Mouse (Mus musculus) ES-E14 (cell line): Measurements from ENCODE around the gene Siae. TPM values are rescaled to one million over a fixed set of nuclear protein-coding genes. Genes with fewer than 3 reads are reported as not detected.

Experiments used
- DNase-seq: peaks from one replicate; pipeline ENCODE4 v3.0.0-alpha.2; 2013; ENCODE audit warnings: low read depth, low spot score
- H3K27ac ChIP-seq: 2 replicates; pipeline ENCODE4 v1.5.1; 2012; ENCODE audit warnings: low read depth, mild to moderate bottlenecking, low read length, moderate library complexity, mixed read lengths; ENCODE audit not compliant: poor library complexity, insufficient read depth, severe bottlenecking
- H3K36me3 ChIP-seq: 2 replicates; pipeline ENCODE4 v1.6.1; 2012; ENCODE audit warnings: mild to moderate bottlenecking, low read length, moderate library complexity, mixed read lengths; ENCODE audit not compliant: control insufficient read depth, poor library complexity, insufficient read depth, severe bottlenecking
- H3K4me1 ChIP-seq, 2 experiments: fragments of 150-350 bp in 1 of 2; sonication (generic) in 1 of 2; 2 replicates each; pipeline ENCODE4 v1.6.1; 2012; ENCODE audit warnings: low read length in 2 of 2, mild to moderate bottlenecking in 1 of 2, mixed read lengths in 1 of 2; ENCODE audit not compliant: control insufficient read depth in 2 of 2, insufficient read depth in 2 of 2, poor library complexity in 1 of 2
- H3K4me3 ChIP-seq, 2 experiments: fragments of 150-350 bp in 1 of 2; sonication (generic) in 1 of 2; 2 replicates each; pipeline ENCODE4 v1.5.1; 2012; ENCODE audit warnings: low read length in 2 of 2, low read depth in 1 of 2, mild to moderate bottlenecking in 1 of 2, mixed read lengths in 1 of 2; ENCODE audit not compliant: insufficient read depth in 1 of 2, poor library complexity in 1 of 2, severe bottlenecking in 1 of 2
- H3K9ac ChIP-seq: 2 replicates; pipeline ENCODE4 v1.6.1; 2012; ENCODE audit warnings: low read depth, mild to moderate bottlenecking, low read length, mixed read lengths; ENCODE audit not compliant: poor library complexity, insufficient read depth, severe bottlenecking
- H3K9me3 ChIP-seq: fragments of 150-350 bp; sonication (generic); 2 replicates; pipeline ENCODE4 v1.6.1; 2012; ENCODE audit warnings: low read depth, mild to moderate bottlenecking, low read length; ENCODE audit not compliant: control insufficient read depth, insufficient read depth
- CHD2 ChIP-seq: IDR thresholded peaks from 2 replicates; pipeline ENCODE4 v1.6.1; 2014; ENCODE audit warnings: mild to moderate bottlenecking, low read depth, low read length, inconsistent platforms
- HCFC1 ChIP-seq: IDR thresholded peaks from 2 replicates; pipeline ENCODE4 v1.6.1; 2012; ENCODE audit warnings: low read length, inconsistent platforms, borderline replicate concordance; ENCODE audit not compliant: insufficient read depth
- MAFK ChIP-seq: IDR thresholded peaks from 2 replicates; pipeline ENCODE4 v1.6.1; 2014; ENCODE audit warnings: mild to moderate bottlenecking, low read depth, low read length, inconsistent platforms; ENCODE audit not compliant: insufficient read depth
- ZC3H11A ChIP-seq: IDR thresholded peaks from 2 replicates; pipeline ENCODE4 v1.6.1; 2012; ENCODE audit warnings: low read depth, mild to moderate bottlenecking, inconsistent platforms, low read length, borderline replicate concordance
- ZNF384 ChIP-seq: IDR thresholded peaks from 2 replicates; pipeline ENCODE4 v1.6.1; 2012; ENCODE audit warnings: low read depth, low read length, inconsistent platforms
- in situ Hi-C, 2 experiments: fragments of 600-800 bp; cut with MboI; formaldehyde crosslinking; loops; one replicate each; pipeline ENCODE4 v1.15.1; 2025; ENCODE audit warnings: low sequenced_read_pairs in 2 of 2, inconsistent platforms in 1 of 2; ENCODE audit not compliant: unreplicated experiment in 2 of 2
- total RNA-seq: library from RNA; depleted of rRNA; stranded (reverse); fragments of 300-350 nt; gene quantifications from 2 replicates; pipeline ENCODE4 v1.2.3, GENCODE M21; 2012

Gene Siae
- total RNA-seq, 1 experiment, result 8.5 TPM

DNA sequence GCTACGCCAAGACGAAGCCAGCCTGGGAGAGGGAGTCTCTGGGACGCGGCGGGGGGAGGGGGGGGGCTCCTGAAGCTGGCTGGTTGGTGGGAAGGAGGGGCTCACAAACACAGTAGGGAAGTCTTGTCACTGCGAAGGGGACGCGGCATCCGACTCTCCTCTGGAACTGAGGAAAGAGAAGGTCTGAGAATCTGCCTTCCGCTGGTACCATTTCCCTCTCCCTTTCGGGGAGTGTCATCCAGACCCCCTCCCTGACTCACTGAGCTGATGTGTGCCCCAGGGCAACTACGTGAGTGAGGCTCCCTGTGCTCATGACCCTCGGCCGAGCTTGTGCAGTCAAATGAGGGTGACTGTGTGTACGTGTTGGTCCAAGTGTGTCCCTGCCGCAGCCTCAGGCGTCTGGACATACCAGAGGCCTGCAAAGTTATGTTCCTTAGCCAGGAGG is 10.3 kb upstream of the Siae start:
- TF ChIP-seq ZNF384 (no peak), HCFC1 (no peak)
- peak overlapping the region; percentile 75; the same call in 1 of the 2 replicates for H3K27ac ChIP-seq
- H3K36me3 ChIP-seq, result no peaks in the 10 kb centered on the region
- no peaks in the 10 kb centered on the region for H3K9me3 ChIP-seq
- in situ Hi-C loops, result loop anchor here in 1 of 2 experiments (10.0 kb wide), 1 partner anchor 110 kb away; the partner anchor contains the start of gene Robo3
- H3K4me1 ChIP-seq, result peaks cover 2 to 19% of the 10 kb centered on the region in 2 experiments; a peak in 1 of 4 replicates
- peak overlapping the region; percentile 44 to 52 for H3K4me3 ChIP-seq
- no peak for DNase-seq
- peak overlapping the region; percentile 58 for H3K9ac ChIP-seq

DNA sequence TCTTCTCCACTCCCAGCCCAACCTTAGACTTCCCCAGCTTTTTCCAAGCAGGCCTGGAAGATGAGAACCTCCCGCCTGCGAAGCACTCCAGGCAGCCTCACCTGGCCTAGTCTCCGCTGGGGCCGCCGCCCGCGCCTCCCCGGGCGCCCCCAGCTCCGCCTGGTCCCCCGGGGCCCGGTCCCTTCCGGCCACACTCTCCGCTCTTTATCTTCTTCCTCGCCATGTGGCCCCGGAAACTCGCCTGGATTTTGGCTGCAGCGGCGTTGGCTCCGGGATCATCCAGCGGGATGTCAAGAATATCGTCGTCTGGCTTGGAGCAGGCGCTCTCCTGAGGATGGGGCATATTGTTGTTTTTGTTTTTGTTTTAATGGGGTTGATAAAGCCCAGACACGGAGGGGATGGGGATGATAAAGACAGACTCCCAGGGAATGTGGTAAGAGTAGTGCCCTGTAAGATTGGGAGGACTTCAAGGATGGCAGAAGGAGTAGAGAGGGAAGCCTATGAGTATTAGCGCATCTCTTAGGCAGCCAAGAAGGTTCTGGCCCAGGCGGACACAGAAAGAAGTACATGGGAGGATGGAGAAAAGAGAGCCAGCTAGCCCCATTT is 9.5 kb upstream of the Siae start:
- no peak overlapping the region; the same call in 1 of the 2 replicates for H3K27ac ChIP-seq
- no peaks in the 10 kb centered on the region for H3K36me3 ChIP-seq
- no peak for DNase-seq
- peaks cover 2 to 18% of the 10 kb centered on the region in 2 experiments; a peak in 1 of 4 replicates for H3K4me1 ChIP-seq
- H3K9ac ChIP-seq, result peak overlapping the region; percentile 58; the same call in 1 of the 2 replicates
- H3K4me3 ChIP-seq, result peak overlapping the region; percentile 44 to 52; a peak in 3 of 4 replicates
- in situ Hi-C loops, result loop anchor here in 1 of 2 experiments (10.0 kb wide), 1 partner anchor 111 kb away; the partner anchor contains the start of gene Robo3
- TF ChIP-seq ZNF384, result no peak
- TF ChIP-seq MAFK, result no peak
- TF ChIP-seq CHD2, result no peak
- TF ChIP-seq HCFC1, result no peak
- no peak for TF ChIP-seq ZC3H11A
- H3K9me3 ChIP-seq, result no peaks in the 10 kb centered on the region

DNA sequence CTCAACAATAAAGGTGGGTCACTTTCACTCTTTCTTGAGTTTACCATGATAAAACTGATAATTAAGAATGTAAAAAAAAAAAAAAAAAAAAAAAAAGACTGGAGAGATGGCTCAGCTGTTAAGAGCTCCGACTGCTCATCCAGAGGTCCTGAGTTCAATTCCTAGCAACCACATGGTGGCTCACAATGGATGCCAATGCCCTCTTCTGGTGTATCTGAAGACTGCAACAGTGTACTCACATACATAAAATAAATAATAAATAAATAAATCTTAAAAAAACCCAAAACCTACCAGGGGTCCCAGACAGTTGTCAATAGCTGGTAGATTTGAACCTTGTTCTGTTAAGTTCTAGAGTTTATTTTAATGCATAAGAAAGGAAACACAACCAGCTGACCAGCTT is 8.6 kb upstream of the Siae start:
- no peak overlapping the region for H3K27ac ChIP-seq
- peaks cover 2 to 20% of the 10 kb centered on the region in 2 experiments; a peak in 1 of 4 replicates for H3K4me1 ChIP-seq
- DNase-seq, result no peak
- TF ChIP-seq CHD2 (no peak), ZNF384 (no peak), HCFC1 (no peak), MAFK (no peak), ZC3H11A (no peak)
- no peaks in the 10 kb centered on the region for H3K36me3 ChIP-seq
- in situ Hi-C loops, result loop anchor here in 1 of 2 experiments (10.0 kb wide), 1 partner anchor 112 kb away; the partner anchor contains the start of gene Robo3
- no peaks in the 10 kb centered on the region for H3K9me3 ChIP-seq
- H3K9ac ChIP-seq, result no peak overlapping the region
- no peak overlapping the region for H3K4me3 ChIP-seq

DNA sequence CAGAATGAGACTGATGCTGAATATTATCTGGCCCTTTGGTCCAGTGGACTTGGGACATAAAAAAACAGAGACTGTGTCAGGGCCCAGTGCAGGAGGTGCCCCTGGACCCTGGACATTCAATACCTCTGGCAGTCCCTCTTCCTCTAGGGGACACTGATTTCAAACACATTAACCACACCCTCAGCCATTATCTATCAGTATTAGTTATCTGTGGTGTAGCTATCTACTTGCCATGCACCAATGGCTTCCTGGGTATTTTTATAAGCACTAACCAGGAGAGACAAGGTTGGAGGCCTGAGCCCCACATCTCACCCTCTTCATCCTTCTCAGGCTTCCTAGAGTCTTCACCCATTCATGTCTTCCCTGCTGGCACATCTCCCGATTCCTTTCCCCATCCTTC is 5.1 kb upstream of the Siae start:
- H3K36me3 ChIP-seq, result no peaks in the 10 kb centered on the region
- H3K9me3 ChIP-seq, result no peaks in the 10 kb centered on the region
- in situ Hi-C loops, result no loop called here
- DNase-seq, result no peak
- no peak overlapping the region for H3K4me3 ChIP-seq
- TF ChIP-seq HCFC1 (no peak), ZNF384 (no peak), CHD2 (no peak), ZC3H11A (no peak), MAFK (no peak)
- peaks cover 0 to 4% of the 10 kb centered on the region in 2 experiments; a peak in 1 of 4 replicates for H3K4me1 ChIP-seq
- H3K9ac ChIP-seq, result no peak overlapping the region
- H3K27ac ChIP-seq, result no peak overlapping the region
